Mouse (Mus musculus) embryo, embryonic 11 days (tissue): Measurements from ENCODE around the gene Pkdrej.
"Not testable (repeated sequence)": the region's sequence is repeated elsewhere in the genome, so short reads cannot be mapped to it uniquely, and the experiment has no call there.

Experiments
- DNase-seq: peaks from one replicate; pipeline ENCODE4 v3.0.0-alpha.2; 2015

Pkdrej gene

GRCm38 (mm10) chr15:85809091-85809490 is 12.4 kb downstream of the Pkdrej start:
- DNase-seq = no peak

DNA sequence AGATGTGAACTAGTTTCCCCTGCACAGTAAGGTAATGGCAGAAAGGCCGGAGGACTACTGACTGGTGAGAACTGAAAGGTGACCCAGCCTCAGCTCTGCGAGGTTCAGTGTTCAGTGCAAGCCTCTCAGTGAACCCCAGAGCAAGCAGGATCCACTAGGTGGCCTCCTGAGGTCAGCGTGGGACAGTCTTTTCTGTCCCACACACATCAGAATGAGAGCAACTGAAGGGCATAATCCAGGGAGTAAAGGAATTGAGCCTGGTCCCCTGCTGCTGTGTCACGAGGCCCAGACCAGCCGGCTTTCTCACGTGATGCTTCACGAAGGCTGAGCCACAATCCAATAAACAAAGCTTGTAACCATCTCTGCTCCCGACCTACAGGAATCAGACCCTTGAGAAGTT is 13.1 kb downstream of the Pkdrej start:
- DNase-seq = no peak

GRCm38 (mm10) chr15:85808031-85808430 is 13.5 kb downstream of the Pkdrej start:
- no peak for DNase-seq

DNA sequence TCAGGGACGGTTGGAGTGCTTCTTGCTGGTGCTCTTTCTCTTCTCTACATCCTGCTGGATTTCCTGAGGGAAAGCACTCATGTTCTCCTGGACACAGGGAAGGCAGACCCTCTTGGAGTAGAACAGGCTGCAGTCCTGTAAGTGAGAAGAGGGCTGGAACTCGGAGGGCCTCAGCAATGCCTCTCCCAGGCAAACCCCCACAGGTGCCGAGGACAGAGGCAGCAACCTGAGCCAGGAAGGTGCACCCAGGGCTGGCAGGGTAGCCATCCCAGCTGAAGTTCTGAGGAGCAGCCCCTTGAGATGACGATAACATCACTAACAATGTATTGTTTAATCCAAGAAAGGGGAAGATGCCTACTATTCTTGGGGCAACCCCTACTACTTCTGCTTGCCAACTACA is 14.1 kb downstream of the Pkdrej start:
- no peak for DNase-seq

DNA sequence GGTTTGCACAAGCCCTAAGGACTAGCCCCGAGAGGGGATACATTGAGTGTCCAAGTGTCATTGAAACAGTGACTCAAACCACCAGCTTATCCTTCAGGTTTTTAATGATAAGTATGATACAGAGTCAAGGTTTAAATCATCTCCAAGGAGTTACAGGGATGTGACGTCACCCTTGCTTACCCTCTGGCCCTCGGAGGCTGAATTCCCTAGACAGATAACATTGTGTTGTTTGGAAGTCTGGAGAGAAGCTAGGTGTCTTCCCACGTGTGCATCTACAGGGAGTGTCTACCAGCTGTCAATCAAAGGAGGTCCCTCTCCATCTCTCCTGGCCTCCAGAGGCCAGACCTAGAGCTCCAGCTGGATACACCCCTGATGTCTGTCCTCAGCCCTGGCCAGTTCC is 14.6 kb downstream of the Pkdrej start:
- no peak for DNase-seq

- no peak for DNase-seq
Measured at GRCm38 (mm10) chr15:85802931-85803330, 18.6 kb downstream of the Pkdrej start.

DNA sequence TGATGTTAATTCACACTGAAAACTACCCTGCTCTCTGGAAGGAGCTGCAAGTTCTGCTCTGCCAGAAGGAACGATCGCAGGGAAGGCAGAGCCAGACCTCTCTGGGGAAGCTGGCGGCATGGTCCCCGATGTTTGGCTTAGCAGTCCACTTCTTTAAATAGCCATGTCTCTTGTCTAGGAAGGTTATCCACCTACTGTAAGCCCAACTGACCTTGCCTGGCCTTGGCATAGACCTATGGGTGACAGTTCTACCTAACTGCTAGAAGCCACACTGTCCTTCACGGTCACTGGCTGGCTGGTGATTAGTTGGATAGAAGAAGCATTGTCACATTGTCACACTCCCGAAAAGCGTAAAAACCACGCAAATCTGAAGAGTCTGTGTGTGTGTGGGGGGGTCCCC is 22.9 kb downstream of the Pkdrej start:
- no peak for DNase-seq

DNA sequence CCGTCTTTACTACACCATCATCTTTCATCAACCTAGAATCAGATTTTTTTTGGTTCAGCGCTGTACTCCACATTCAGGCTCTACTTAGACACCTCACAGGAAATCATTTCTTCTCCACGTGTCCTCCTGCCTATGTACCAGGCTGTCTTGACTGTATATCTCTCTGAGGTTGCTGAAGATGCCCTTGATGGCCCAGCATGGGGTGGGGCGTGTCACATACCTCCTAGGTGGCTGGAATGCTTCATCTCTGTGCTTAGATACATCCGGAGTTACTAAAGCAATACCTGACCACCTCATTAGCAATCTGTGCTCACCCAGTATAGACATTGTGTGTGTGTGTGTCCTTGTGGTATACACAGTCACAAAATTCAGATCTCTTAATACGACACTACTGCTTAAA is 26.0 kb downstream of the Pkdrej start:
- no peak for DNase-seq

DNA sequence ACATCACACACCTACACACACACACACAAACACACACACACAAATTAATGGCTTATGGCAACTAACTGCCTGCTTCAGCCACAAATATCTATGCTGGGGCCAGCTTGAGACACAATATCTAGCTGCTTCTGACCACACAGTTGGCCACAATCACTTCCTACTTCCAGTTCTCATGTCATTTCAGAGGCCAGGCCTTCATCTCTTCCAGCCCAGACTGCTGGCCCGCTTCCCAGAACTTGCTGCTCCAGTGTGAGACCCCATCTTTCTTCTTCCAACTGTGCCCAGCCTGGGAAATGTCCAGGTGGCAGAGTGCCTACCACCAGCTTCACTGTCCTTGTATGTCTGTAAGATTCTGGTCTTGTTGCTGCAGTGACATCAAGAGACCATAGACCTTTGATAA is 28.7 kb downstream of the Pkdrej start:
- DNase-seq = no peak

DNA sequence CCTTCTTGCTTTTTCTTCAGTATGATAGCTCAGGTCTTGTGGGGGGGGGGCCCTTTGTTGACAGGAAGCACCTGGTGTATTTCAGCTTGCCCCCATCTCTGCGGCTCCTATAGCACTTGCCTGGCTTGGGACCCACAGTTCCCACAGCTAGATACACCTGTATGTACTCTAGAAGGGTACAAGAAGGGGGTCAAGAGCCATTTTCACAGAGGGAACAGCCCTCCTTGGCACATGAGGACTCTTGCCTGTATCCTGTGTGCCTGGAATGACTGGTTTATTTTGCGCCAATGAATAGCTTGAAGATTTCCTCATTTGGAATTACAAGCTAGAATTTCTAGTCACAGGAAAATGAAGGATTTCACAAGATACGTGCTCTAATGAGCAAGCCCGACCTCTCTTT is 30.1 kb downstream of the Pkdrej start:
- DNase-seq = no peak

- DNase-seq = no peak
Measured at GRCm38 (mm10) chr15:85788633-85789032, 32.9 kb downstream of the Pkdrej start.

GRCm38 (mm10) chr15:85788051-85788450 is 33.5 kb downstream of the Pkdrej start:
- DNase-seq = no peak

- no peak for DNase-seq
Measured at GRCm38 (mm10) chr15:85787482-85787881, 34.1 kb downstream of the Pkdrej start.

GRCm38 (mm10) chr15:85786711-85787110 is 34.8 kb downstream of the Pkdrej start:
- no peak for DNase-seq

DNA sequence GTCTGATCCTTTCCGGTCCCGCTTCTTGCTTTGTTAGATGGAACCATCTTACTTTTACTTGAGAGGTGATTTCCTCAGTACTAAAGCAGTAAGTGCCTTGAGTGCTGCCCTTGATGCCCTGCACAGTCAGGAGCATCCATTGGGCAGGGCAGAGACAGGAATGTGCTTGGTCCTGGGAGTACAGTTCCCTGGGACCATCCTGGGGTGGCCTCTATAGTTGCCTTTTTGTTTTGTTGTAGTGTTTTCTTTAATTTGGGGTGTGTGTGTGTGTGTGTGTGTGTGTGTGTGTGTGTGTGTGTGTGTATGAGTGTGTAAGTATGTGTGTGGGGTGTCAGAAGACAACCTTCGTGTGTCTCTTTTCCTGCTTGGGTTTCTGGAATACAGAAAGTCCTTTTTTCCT is 37.2 kb downstream of the Pkdrej start:
- no peak for DNase-seq

GRCm38 (mm10) chr15:85783146-85783545 is 38.4 kb downstream of the Pkdrej start:
- no peak for DNase-seq

DNA sequence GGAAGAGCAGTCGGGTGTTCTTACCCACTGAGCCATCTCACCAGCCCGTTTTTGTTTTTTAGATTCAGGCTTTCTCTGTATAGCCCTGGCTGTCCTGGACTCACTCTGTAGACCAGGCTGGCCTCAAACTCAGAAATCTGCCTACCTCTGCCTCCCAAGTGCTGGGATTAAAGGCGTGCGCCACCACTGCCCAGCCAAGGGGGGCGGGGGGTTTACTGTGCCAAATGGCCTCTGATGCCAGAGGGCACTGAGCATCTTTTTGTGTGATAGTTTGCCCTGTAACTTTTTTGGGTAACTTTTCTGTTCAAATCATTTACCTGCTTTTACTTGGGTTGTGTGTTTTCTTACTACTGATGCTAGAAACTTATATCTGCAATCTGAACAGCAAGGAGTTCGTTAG is 42.6 kb downstream of the Pkdrej start:
- DNase-seq = not testable (repeated sequence)

DNA sequence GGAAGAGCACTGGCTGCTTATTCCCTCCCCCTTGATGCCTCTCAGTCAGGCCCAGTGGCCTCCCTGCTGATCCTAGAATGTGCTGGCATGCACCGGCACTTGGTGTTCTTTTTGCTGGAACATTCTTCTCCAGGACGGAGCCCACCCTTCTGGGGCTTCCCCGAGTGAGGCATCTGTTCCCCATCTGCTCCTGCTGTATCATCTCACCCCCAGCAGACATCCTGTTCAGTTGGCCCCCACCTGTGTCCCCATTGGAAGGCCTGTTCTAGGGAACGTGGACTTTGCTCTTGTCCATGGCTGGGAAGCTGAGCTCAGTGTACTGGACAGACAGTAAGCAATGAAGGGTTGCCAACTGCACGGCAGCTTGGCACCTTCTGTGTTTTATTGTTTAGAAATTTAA is 44.8 kb downstream of the Pkdrej start:
- DNase-seq = no peak

- no peak for DNase-seq
Measured at GRCm38 (mm10) chr15:85776241-85776640, 45.3 kb downstream of the Pkdrej start.

DNA sequence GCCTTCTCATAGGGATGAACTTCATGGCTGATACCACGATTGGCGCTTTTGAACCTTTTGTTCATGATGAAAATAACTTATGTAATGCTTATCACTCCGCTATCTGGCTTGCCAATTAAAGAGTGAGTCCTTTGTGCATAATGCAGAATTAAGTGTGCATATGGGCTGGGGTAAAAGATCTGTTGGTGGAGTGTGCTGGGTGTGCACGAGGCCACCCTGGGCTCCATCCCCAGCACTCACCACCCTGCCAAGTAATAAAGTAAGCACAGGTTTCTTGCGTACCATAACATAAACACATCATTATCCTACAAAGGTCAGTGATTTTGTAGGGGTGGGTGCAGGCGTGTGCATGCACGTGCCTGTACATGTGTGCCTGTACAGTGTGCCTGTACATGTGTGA is 46.5 kb downstream of the Pkdrej start:
- no peak for DNase-seq

DNA sequence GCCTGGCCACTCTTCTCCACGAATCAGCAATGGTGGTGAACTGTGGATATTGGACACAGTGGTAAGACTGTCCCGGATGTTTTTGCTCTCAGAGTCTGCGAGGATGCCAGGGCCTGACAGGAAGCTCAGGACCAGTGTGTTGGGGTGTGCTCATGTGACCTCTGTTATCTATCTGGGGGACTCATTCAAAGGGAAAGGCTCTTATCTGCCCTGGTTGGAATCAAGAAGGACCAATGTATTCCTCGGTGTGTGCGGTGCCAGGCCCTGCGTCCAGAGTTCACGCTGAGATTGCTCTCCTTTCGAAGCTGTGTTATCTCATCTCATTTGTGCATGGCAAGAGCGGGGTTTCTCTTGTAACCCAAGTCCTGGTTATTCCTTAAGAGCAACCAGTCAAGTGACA is 47.1 kb downstream of the Pkdrej start:
- DNase-seq = no peak

GRCm38 (mm10) chr15:85772146-85772740 is 49.3 kb downstream of the Pkdrej start:
- no peak for DNase-seq

DNA sequence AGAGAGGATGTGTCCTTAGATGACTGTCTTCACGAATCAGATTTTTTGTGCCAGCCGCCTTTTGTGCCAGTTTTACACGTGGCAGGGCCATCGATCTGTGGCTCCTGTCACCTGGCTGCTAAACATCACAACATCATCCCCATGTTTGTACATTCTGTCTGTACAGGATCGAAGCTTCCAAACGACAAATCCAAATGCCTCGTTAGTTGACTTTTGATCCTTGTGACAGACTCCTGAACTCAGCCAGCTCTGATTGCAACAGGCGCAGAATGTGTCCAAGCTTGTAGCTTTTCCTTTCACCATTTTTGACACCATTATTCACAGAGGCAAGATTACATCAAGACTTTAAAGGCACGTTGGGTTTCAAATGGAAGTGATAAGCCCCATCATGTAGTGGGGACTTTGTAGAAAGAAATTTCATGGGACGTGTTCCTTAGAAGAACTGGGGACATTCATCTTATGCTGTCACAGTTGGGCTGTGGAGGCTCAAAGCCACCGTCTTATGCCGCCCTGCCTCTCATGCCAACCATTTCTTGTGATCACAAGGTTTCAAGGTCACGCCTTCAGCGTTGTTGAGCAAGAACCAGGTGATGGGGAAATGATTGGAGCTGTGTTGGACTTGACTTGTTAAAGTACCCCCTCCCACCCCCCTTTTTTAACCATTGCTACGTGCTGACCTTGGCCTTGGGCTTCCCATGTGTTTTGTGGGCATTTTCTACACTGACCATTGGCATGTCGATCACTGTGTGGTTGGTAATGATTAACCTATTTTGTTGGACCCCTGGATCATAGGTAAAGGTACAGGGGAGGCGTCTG is 50.0 kb downstream of the Pkdrej start:
- DNase-seq = no peak

GRCm38 (mm10) chr15:85768991-85769390 is 52.5 kb downstream of the Pkdrej start:
- DNase-seq = no peak

GRCm38 (mm10) chr15:85766677-85767076 is 54.9 kb downstream of the Pkdrej start:
- DNase-seq = no peak
